Mouse (Mus musculus) ovary, adult 18-20 months (tissue): ENCODE results near the gene Nrxn3.

ENCODE experiments used
- DNase-seq: peaks from one replicate; pipeline ENCODE4 v3.0.0; 2022; ENCODE audit warnings: low spot score, mixed read lengths

The Nrxn3 gene

DNA sequence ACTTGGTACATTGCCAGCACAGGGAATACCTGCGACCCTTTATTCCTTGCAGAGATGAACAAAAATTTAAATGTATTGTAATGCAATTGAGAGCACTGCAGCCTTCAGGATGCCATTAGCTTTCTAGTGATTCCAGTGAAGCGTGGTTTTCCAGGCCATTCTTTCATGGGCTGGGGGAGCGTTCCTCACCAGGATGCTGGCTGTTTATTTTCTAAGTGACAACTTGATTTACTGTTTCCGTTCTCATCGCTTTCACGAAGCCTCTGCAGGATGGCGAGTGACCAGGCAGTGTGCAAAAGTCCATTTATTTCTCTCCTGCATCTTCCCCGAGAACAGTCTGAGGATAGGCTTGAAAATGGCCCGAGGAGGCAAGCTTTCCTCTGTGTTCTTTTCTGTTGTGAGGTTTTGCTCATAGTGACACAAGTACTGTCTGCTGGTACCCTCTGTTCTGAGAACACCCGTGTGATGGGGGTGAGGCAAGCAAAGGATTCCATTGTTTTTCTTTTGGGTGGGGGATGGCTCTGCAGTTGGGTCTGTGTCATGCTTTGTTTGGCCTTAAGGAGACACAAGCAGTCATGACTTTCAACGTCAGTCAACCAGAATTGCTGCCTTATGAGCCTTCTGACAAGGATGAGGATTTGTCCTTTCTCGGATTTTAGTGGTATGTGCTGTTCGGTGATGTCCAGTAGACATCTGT, 457.4 kb downstream of the Nrxn3 start:
- no peak for DNase-seq

DNA sequence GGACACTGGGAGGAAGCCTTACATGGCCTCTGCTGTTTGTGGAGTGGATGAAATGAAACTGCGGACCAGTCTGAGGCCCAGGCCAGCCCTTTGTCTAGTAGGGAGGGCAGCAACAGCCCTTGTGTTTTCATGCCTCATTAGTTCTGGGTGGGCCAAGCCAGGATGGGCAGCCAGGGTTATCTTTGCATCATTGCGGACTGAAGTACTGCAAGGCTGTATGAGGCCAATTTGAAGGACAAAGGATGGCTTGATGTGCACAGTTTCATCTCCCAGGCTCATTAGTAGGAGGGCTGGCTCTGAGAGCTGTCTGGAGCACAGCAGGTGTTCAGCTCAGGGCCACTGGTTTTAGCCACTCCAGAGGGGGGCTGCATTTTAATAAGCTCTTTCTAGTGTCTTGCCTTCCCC, 458.5 kb downstream of the Nrxn3 start:
- no peak for DNase-seq

- DNase-seq: no peak
Measured at GRCm38 (mm10) chr12:89198764-89199525, 476.3 kb downstream of the Nrxn3 start.

- no peak for DNase-seq
Measured at GRCm38 (mm10) chr12:89211608-89212007, 488.9 kb downstream of the Nrxn3 start.

- DNase-seq: no peak
Measured at GRCm38 (mm10) chr12:89239826-89240225, 517.1 kb downstream of the Nrxn3 start.

- DNase-seq: no peak
Measured at GRCm38 (mm10) chr12:89241554-89241953, 518.9 kb downstream of the Nrxn3 start.

DNA sequence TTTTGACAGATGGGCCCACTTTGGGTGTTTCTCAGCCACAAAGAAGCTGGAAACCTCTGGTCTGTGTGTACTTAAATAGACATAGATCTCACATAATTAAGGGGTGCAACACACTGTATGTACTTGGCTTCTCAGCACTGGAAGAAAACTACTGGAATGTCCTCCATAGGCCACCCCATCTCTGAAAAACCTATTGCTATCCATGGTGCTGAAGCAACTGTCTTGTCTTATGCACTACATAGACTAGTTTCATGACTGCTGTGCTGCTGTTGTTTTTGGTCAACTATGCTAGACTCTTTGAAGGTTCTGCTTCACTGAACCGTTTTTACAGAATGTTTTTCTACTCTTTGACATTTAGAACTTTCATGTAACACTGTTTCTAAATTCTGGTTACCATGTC, 519.8 kb downstream of the Nrxn3 start:
- no peak for DNase-seq

- no peak for DNase-seq
Measured at GRCm38 (mm10) chr12:89255275-89255892, 532.7 kb downstream of the Nrxn3 start.

DNA sequence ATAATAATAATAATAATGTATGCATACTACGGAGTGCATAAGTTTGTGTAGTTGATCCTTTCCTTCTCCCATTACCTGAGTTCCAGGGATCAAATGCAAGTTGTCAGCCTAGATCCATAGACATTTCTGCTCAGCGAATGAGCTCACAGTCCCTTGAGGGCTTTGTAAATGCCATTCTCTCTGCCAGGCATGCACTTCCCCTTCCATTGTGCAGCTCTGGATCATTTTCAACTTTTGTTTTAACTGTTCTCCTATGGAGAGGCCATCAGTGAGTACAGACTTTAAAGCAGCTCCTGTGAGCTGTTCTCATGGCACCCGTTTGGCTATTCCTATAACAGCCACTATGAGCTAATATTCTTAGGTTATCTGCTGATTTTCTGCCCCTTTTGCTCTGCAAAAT, 536.2 kb downstream of the Nrxn3 start:
- DNase-seq: no peak

DNA sequence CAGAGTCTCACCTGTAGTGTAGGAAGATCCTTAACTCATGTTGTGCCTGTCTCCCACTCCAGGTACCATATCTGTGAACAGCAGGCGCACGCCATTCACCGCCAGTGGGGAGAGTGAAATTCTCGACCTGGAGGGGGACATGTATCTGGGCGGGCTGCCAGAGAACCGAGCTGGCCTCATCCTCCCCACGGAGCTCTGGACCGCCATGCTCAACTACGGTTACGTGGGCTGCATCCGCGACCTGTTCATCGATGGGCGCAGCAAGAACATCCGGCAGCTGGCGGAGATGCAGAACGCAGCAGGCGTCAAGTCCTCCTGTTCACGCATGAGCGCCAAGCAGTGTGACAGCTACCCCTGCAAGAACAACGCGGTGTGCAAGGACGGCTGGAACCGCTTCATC, 537.4 kb downstream of the Nrxn3 start:
- DNase-seq: no peak

- no peak for DNase-seq
Measured at GRCm38 (mm10) chr12:89262261-89262660, 539.6 kb downstream of the Nrxn3 start.

- no peak for DNase-seq
Measured at GRCm38 (mm10) chr12:89282362-89283343, 560.0 kb downstream of the Nrxn3 start.

DNA sequence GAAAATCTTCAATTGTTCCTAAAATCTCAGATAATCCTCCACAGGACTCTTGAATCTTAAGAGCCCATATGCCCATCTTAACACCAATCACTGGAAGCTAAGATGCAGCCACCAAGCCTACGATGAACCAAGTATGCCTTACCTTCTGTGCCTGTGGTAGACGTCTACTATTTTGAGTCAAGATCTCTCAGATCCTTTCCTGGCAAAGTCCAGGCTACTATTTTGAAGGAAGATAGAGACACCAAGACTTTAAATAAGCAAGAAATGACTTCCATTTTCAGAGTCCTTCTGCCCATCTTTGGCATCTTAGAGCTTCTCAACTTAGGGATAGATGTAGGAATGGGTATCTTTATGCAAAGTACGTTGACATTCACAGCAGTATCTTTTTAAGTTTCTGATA, 561.7 kb downstream of the Nrxn3 start:
- no peak for DNase-seq

GRCm38 (mm10) chr12:89287037-89287436, 564.4 kb downstream of the Nrxn3 start:
- DNase-seq: no peak

- no peak for DNase-seq
Measured at GRCm38 (mm10) chr12:89289589-89290274, 567.1 kb downstream of the Nrxn3 start.

GRCm38 (mm10) chr12:89290736-89291574, 568.3 kb downstream of the Nrxn3 start:
- no peak for DNase-seq

GRCm38 (mm10) chr12:89302011-89302410, 579.3 kb downstream of the Nrxn3 start:
- DNase-seq: no peak

DNA sequence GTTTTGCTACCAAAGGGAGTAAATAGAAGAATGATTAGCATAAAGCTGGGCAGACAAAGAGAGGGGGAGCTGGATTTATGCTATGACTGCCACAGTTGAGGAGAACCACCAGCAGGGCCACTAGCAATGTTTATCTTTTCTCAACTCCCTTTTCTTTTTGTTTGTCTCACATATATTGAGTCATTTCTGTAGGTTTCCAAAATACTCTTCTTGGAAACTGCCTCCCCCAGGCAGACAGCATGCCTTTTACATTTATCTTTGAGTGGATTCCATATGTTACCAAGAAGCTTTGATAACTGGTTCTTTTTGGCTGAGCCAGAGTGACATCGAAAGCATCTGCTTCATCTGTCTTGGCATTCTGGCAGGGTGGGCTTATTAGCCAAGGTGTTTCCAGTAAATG, 587.5 kb downstream of the Nrxn3 start:
- no peak for DNase-seq

GRCm38 (mm10) chr12:89312586-89312985, 589.9 kb downstream of the Nrxn3 start:
- no peak for DNase-seq

DNA sequence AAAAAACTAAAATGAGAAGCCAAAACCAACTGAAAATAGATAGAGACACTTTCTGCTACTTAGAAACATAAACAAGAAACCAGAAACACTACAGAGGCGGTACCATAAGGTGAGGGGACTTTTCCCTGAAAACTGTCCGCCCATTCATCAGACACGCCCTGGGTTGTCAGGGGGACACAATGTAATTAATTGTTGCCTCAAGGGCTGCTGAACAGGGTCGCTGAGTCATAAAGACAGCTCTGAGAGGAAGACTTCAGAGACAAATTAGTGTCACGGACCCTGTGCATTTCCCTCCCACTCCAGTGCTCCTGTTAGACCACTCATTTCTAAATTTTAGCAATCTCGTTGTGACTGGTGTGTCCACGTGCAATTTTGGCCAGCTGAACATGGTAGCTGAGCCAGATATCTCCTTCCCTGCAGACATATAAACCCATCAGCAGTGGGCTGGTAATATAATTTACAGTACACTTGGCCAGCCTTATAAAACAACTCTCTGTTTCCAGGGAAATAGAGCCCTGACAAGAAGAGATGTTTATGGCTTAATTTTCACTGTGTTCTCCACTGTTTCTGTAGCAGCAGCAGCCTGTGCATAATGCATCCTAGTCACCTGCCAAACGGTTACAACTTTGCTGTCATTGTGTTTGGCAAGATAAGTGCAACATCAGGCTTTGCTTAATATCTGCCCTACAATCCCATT, 603.3 kb downstream of the Nrxn3 start:
- DNase-seq: no peak
